Mouse (Mus musculus) kidney, postnatal 36 days (tissue): ENCODE measurements at regions not wholly inside any gene's neighbourhood (a gene's known extent, or its start where the extent isn't known, plus 50 kb on each side); places are given as distances from the start of the nearest gene placed in this dataset.
A peak's percentile ranks its signal among the peaks of the same experiment; 100 is the strongest.

ENCODE experiments used
- DNase-seq, 2 experiments: peaks; one replicate each; pipeline ENCODE4 v3.0.0; 2021 to 2022; ENCODE audit warnings: mixed read lengths in 2 of 2

- DNase-seq = no peak
Measured at GRCm38 (mm10) chr16:51915034-51915928, 115.7 kb upstream of the Cblb start.

GRCm38 (mm10) chr16:51915929-51916308 is 115.1 kb upstream of the Cblb start:
- DNase-seq = no peak

GRCm38 (mm10) chr16:51916337-51916736 is 114.7 kb upstream of the Cblb start:
- no peak for DNase-seq

GRCm38 (mm10) chr16:51916820-51917219 is 114.2 kb upstream of the Cblb start:
- no peak for DNase-seq

- DNase-seq = no peak
Measured at GRCm38 (mm10) chr16:51917540-51917939, 113.5 kb upstream of the Cblb start.

- no peak for DNase-seq
Measured at GRCm38 (mm10) chr16:51921025-51921424, 110.0 kb upstream of the Cblb start.

- no peak for DNase-seq
Measured at GRCm38 (mm10) chr16:51922589-51922988, 108.4 kb upstream of the Cblb start.

GRCm38 (mm10) chr16:51925639-51926038 is 105.4 kb upstream of the Cblb start:
- DNase-seq = no peak

GRCm38 (mm10) chr16:51933122-51933521 is 97.9 kb upstream of the Cblb start:
- no peak for DNase-seq

GRCm38 (mm10) chr16:51933965-51934364 is 97.1 kb upstream of the Cblb start:
- DNase-seq = no peak

- no peak for DNase-seq
Measured at GRCm38 (mm10) chr16:51937298-51937697, 93.7 kb upstream of the Cblb start.

GRCm38 (mm10) chr16:51939061-51939460 is 92.0 kb upstream of the Cblb start:
- DNase-seq = no peak

GRCm38 (mm10) chr16:51940574-51940973 is 90.5 kb upstream of the Cblb start:
- no peak for DNase-seq

- peak in 1 of 2 experiments; percentile 29 for DNase-seq
Measured at GRCm38 (mm10) chr16:51942431-51943130, 88.4 kb upstream of the Cblb start.

GRCm38 (mm10) chr16:51967051-51967845 is 63.8 kb upstream of the Cblb start:
- peak in 1 of 2 experiments; percentile 15 for DNase-seq
